Comparison of ENCODE assay signal across 8 mouse cellular contexts in the genomic region with DNA sequence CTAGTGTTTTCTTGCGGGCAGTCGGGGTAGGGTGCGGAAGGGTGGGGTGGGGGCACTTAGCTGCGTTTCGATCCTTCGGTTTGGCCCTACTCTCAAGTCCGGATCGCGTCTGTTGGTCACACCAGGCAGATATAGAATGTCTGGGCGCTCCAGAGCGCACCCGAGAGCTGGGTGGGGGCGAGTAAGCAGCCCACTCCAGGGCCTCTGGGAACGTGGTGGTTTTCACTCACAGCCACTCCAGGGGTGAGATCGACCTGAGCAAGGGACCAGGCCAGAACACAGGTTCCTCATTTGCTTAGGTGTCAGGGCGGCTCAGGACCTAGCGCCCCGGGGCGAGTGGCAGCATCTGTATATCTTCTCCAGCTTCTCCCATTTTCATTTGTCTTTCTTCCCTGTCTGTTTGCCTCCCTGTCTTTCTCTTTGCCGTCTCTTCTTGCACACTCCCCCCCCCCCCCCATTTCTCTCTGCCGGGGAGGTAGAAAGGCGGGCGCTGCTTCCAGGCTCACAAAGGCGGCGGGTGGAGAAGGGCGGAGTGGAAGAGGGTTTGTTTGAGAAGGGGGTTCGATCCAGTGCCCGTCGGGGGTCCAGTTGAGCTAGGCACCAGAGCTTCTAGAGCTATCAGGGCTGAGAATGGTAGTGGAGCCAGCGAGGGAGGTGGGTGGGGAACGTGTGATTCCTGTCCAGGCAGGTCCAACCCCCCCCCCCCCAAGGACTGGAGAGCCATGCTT. TPM values are rescaled to one million over a fixed set of nuclear protein-coding genes. Genes with fewer than 3 reads are reported as not detected.
A peak's percentile ranks its signal among the peaks of the same experiment; 100 is the strongest.
DNase-seq lines count a peak whose midpoint lies in the region; ATAC-seq and TF ChIP-seq lines count a peak whose summit lies in the region.

No protein-coding gene starts in this region.

- peak overlapping the region; percentile 74 for H3K27ac ChIP-seq in layer of hippocampus, adult 2 months
- H3K27ac ChIP-seq in embryonic fibroblast, embryonic 13.5 days (ENCODE audit: insufficient read depth, low read length): peak overlapping the region; percentile 48
- peak overlapping the region; percentile 82 for H3K27ac ChIP-seq in limb, embryonic 12.5 days
- H3K27ac ChIP-seq in neural tube, embryonic 11.5 days (ENCODE audit: low read depth, low read length): no peak overlapping the region

- no peaks in the 10 kb centered on the region for H3K36me3 ChIP-seq in limb, embryonic 12.5 days
- H3K36me3 ChIP-seq in neural tube, embryonic 11.5 days (ENCODE audit: control insufficient read depth, insufficient read depth, low read length): no peaks in the 10 kb centered on the region

- peak overlapping the region; percentile 77 for H3K4me2 ChIP-seq in limb, embryonic 12.5 days
- H3K4me2 ChIP-seq in neural tube, embryonic 11.5 days (ENCODE audit: low read depth): peak overlapping the region; percentile 72

- peak overlapping the region; percentile 93 for H3K9ac ChIP-seq in limb, embryonic 12.5 days (replicated peaks)
- H3K9ac ChIP-seq in neural tube, embryonic 11.5 days (ENCODE audit: low read length): peak overlapping the region; percentile 85

- H3K27me3 ChIP-seq in limb, embryonic 12.5 days: peaks cover 77% of the 10 kb centered on the region
- H3K27me3 ChIP-seq in neural tube, embryonic 11.5 days (ENCODE audit: control insufficient read depth, insufficient read depth, low read length): no peaks in the 10 kb centered on the region; the same call in 1 of the 2 replicates

- no peak for TF ChIP-seq CTCF in layer of hippocampus, adult 2 months (conservative IDR thresholded peaks at IDR 0.05)
- TF ChIP-seq CTCF in embryonic fibroblast, embryonic 13.5 days (IDR thresholded peaks at IDR 0.05; ENCODE audit: borderline replicate concordance, insufficient read depth, low read length): no peak

- no peak for TF ChIP-seq POLR2A in embryonic fibroblast, embryonic 13.5 days (IDR thresholded peaks at IDR 0.05; ENCODE audit: low read depth, low read length)

- H3K4me1 ChIP-seq in embryonic fibroblast, embryonic 13.5 days (ENCODE audit: control insufficient read depth, insufficient read depth, low read length): no peaks in the 10 kb centered on the region; the same call in 1 of the 2 replicates
- H3K4me1 ChIP-seq in limb, embryonic 12.5 days (replicated peaks): peaks cover 29% of the 10 kb centered on the region
- H3K4me1 ChIP-seq in neural tube, embryonic 11.5 days (ENCODE audit: control insufficient read depth, insufficient read depth, low read length): peaks cover 7% of the 10 kb centered on the region; the same call in 1 of the 2 replicates

- no peak for ATAC-seq in limb, embryonic 12.5 days (ENCODE audit: insufficient number of reproducible peaks, insufficient read depth, low FRiP score, low TSS enrichment, low read depth)
- ATAC-seq in neural tube, embryonic 11.5 days (ENCODE audit: insufficient read depth, low FRiP score, low TSS enrichment): no peak
- no peak for ATAC-seq in activated CD4-positive, CD25-positive, alpha-beta regulatory T cell, adult 4 months

- no peaks in the 10 kb centered on the region for H3K9me3 ChIP-seq in limb, embryonic 12.5 days
- no peaks in the 10 kb centered on the region for H3K9me3 ChIP-seq in neural tube, embryonic 11.5 days (ENCODE audit: control insufficient read depth, low read length)

- WGBS in limb, embryonic 12.5 days: 15% methylated on average over 30 of the region's 31 CpGs
- 18% methylated on average over 31 of the region's 31 CpGs for WGBS in neural tube, embryonic 11.5 days

- H3K4me3 ChIP-seq in layer of hippocampus, adult 2 months: peak overlapping the region; percentile 65
- H3K4me3 ChIP-seq in embryonic fibroblast, embryonic 13.5 days (ENCODE audit: insufficient read depth, low read length): peak overlapping the region; percentile 93
- peak overlapping the region; percentile 67 for H3K4me3 ChIP-seq in limb, embryonic 12.5 days (replicated peaks)
- peak overlapping the region; percentile 68 for H3K4me3 ChIP-seq in neural tube, embryonic 11.5 days (ENCODE audit: low read depth, low read length)

- DNase-seq in layer of hippocampus, adult 2 months (ENCODE audit: low spot score in 2 of 2): no peak
- no peak for DNase-seq in layer of hippocampus, adult 11-12 months (ENCODE audit: low spot score)
- no peak for DNase-seq in neural tube, embryonic 11.5 days (ENCODE audit: low spot score)
- DNase-seq in retina, postnatal 1 day: no peak
- no peak for DNase-seq in c-Kit-positive CD71-positive TER-119-positive erythroid progenitor cells, embryonic 14.5 days (ENCODE audit: low spot score)

RNA-seq across cellular contexts. Expression of a gene that starts 1.4 kb away (rescaled TPM):
- 10 to 100 TPM; 11.8 to 17.5 TPM for total RNA-seq in layer of hippocampus, adult 2 months (2021)
- 32.6 TPM in 2 replicates for polyA plus RNA-seq in embryonic fibroblast, embryonic 13.5 days (2011; ENCODE audit: insufficient read length, low read depth, missing spikeins)
- 58.3 and 62.7 TPM in 2 replicates for polyA plus RNA-seq in limb, embryonic 12.5 days (2016; fragmentation: Nextera tagmentation; extraction: Ambion mirVana)
- polyA plus RNA-seq in neural tube, embryonic 11.5 days (2014; fragmentation: Nextera tagmentation; extraction: Ambion mirVana): 37.3 and 40.5 TPM in 2 replicates
- under 1 TPM; 0.32 to 0.37 TPM for polyA plus RNA-seq in activated CD4-positive, CD25-positive, alpha-beta regulatory T cell, adult 4 months (2017; shearing (Covaris generic))

Comparison
In these comparisons a context has a peak if more than half of its experiments do, and no peak if none do; other contexts are left out.
1. RNA of a gene that starts 1.4 kb away (polyA plus RNA-seq): 58.3 to 62.7 TPM in limb, embryonic 12.5 days, 37.3 to 40.5 TPM in neural tube, embryonic 11.5 days and 32.6 TPM in embryonic fibroblast, embryonic 13.5 days; 0.32 to 0.37 TPM in activated CD4-positive, CD25-positive, alpha-beta regulatory T cell, adult 4 months; every median in the first group is over 10 times any median in the second.
2. Peak in every context shown above with its lines, with median percentiles within 50 percentile points of each other: H3K4me3 ChIP-seq.